Mouse (Mus musculus) right cerebral cortex, postnatal 25 days (tissue): ENCODE measurements around the gene Hus1.

Experiments
- DNase-seq: peaks from one replicate; pipeline ENCODE4 v3.0.0; 2022

Hus1 gene

GRCm38 (mm10) chr11:8973166-8973565, 37.8 kb downstream of the Hus1 start, which contains the start of gene Pkd1l1:
Gene Pkd1l1 (minus strand): TSS chr11:8973266.
- DNase-seq = no peak

- DNase-seq = no peak
These were observed 38.9 kb downstream of the Hus1 start for GRCm38 (mm10) chr11:8972093-8972492.

- no peak for DNase-seq
These were observed 40.5 kb downstream of the Hus1 start for GRCm38 (mm10) chr11:8970509-8970908.

GRCm38 (mm10) chr11:8968094-8968493, 42.9 kb downstream of the Hus1 start:
- no peak for DNase-seq

- DNase-seq = no peak
These were observed 52.4 kb downstream of the Hus1 start for GRCm38 (mm10) chr11:8958572-8958971.

GRCm38 (mm10) chr11:8958108-8958507, 52.9 kb downstream of the Hus1 start:
- DNase-seq = no peak

- DNase-seq = no peak
These were observed 54.0 kb downstream of the Hus1 start for GRCm38 (mm10) chr11:8957023-8957422.

- no peak for DNase-seq
These were observed 55.3 kb downstream of the Hus1 start for GRCm38 (mm10) chr11:8955678-8956077.

- DNase-seq = no peak
These were observed 61.1 kb downstream of the Hus1 start for GRCm38 (mm10) chr11:8949765-8950430.

- DNase-seq = no peak
These were observed 62.1 kb downstream of the Hus1 start for GRCm38 (mm10) chr11:8948871-8949270.

GRCm38 (mm10) chr11:8944114-8944513, 66.9 kb downstream of the Hus1 start:
- no peak for DNase-seq
